Mouse (Mus musculus) liver, embryonic 11.5 days (tissue): ENCODE data around the gene Tmem45a2. TPM values are rescaled to one million over a fixed set of nuclear protein-coding genes. Genes with fewer than 3 reads are reported as not detected.

Experiments used
- polyA plus RNA-seq: library from polyadenylated mRNA; unstranded; fragments of >200 nt; fragmentation: Nextera tagmentation; extraction: Ambion mirVana; gene quantifications from 2 replicates; pipeline ENCODE4 v1.2.1, GENCODE M21; 2014

Tmem45a2 gene
- polyA plus RNA-seq, 1 experiment from 2014 or later, result not detected

Other genes with a start within 250 kb of the Tmem45a2 start
- gene Tmem45a, start 185.2 kb downstream of the Tmem45a2 start, polyA plus RNA-seq, result 5.8 and 6.5 TPM in 2 replicates
- gene Lnp1, start 143.3 kb downstream of the Tmem45a2 start, polyA plus RNA-seq, result not detected in 2 replicates
- gene Tomm70a, start 50.3 kb upstream of the Tmem45a2 start, polyA plus RNA-seq, result 66.9 and 76.4 TPM in 2 replicates
- gene Nit2, start 96.0 kb upstream of the Tmem45a2 start, polyA plus RNA-seq, result 65.9 and 72.1 TPM in 2 replicates
- gene Tbc1d23, start 160.1 kb upstream of the Tmem45a2 start, polyA plus RNA-seq, result 13.4 and 14.2 TPM in 2 replicates
- 0.13 TPM in 1 of 2 replicates, not detected in the other for gene Tmem30c, start 221.5 kb upstream of the Tmem45a2 start, polyA plus RNA-seq